Mouse (Mus musculus) neural tube, embryonic 15.5 days (tissue): ENCODE measurements at regions not wholly inside any gene's neighbourhood (a gene's known extent, or its start where the extent isn't known, plus 50 kb on each side); places are given as distances from the start of the nearest gene placed in this dataset.

Source experiments
- ATAC-seq: fragments of 200-750 bp; cut with Nextera tagmentation; 2 replicates; pipeline ENCODE4 v1.8.0; 2017; ENCODE audit warnings: mild to moderate bottlenecking, moderate TSS enrichment, moderate library complexity; ENCODE audit not compliant: low FRiP score
- H3K27ac ChIP-seq: fragments of 300-500 bp; sonication (generic); replicated peaks from 2 replicates; pipeline ENCODE4 v1.5.1; 2015; ENCODE audit warnings: mild to moderate bottlenecking, inconsistent platforms
- H3K27me3 ChIP-seq: fragments of 300-500 bp; sonication (generic); replicated peaks from 2 replicates; pipeline ENCODE4 v1.6.1; 2015; ENCODE audit warnings: inconsistent platforms
- H3K36me3 ChIP-seq: fragments of 300-500 bp; sonication (generic); 2 replicates; pipeline ENCODE4 v1.6.1; 2015; ENCODE audit warnings: inconsistent platforms
- H3K4me1 ChIP-seq: fragments of 300-500 bp; sonication (generic); 2 replicates; pipeline ENCODE4 v1.6.1; 2015; ENCODE audit warnings: inconsistent platforms
- H3K4me2 ChIP-seq: fragments of 300-500 bp; sonication (generic); 2 replicates; pipeline ENCODE4 v1.6.1; 2015; ENCODE audit warnings: inconsistent platforms, mild to moderate bottlenecking, moderate library complexity
- H3K4me3 ChIP-seq: fragments of 300-500 bp; sonication (generic); replicated peaks from 2 replicates; pipeline ENCODE4 v1.5.1; 2015; ENCODE audit warnings: mild to moderate bottlenecking, inconsistent platforms
- H3K9ac ChIP-seq: fragments of 300-500 bp; sonication (generic); replicated peaks from 2 replicates; pipeline ENCODE4 v1.6.1; 2015; ENCODE audit warnings: mild to moderate bottlenecking, inconsistent platforms
- H3K9me3 ChIP-seq: fragments of 300-500 bp; sonication (generic); replicated peaks from 2 replicates; pipeline ENCODE4 v1.6.1; 2016; ENCODE audit warnings: inconsistent platforms
- WGBS: fragments of 180-500 bp; shearing (Covaris S2); methylation state at CpG from one replicate; pipeline ENCODE4 v1.1.7; 2015; ENCODE audit warnings: mixed read lengths; 5-methylcytosine and 5-hydroxymethylcytosine counted together

- H3K4me3 ChIP-seq: no peak overlapping the region
- no peaks in the 10 kb centered on the region for H3K27me3 ChIP-seq
- H3K27ac ChIP-seq: no peak overlapping the region
- H3K4me2 ChIP-seq: no peak overlapping the region
- H3K9ac ChIP-seq: no peak overlapping the region
- no peaks in the 10 kb centered on the region for H3K4me1 ChIP-seq
- no peaks in the 10 kb centered on the region for H3K36me3 ChIP-seq
- WGBS: 79% methylated on average over 1 of the region's 1 CpGs
- peak; percentile 31; the same call in 1 of the 2 replicates for ATAC-seq
- H3K9me3 ChIP-seq: no peaks in the 10 kb centered on the region
Observed at GRCm38 (mm10) chrX:15913795-15914500, 608.7 kb upstream of the Cypt1 start.
